Mouse (Mus musculus) myocyte (in vitro differentiated cells): ENCODE measurements around the gene Nmur1. TPM values are rescaled to one million over a fixed set of nuclear protein-coding genes. Genes with fewer than 3 reads are reported as not detected.

Experiments
- H3K27me3 ChIP-seq: one replicate; pipeline ENCODE4 v1.6.1; 2011; ENCODE audit not compliant: control insufficient read depth, insufficient read depth, insufficient read length
- H3K36me3 ChIP-seq: one replicate; pipeline ENCODE4 v1.6.1; 2011; ENCODE audit not compliant: control insufficient read depth, insufficient read depth
- H3K4me2 ChIP-seq: one replicate; pipeline ENCODE4 v1.6.1; 2011; ENCODE audit warnings: low read depth, control low read depth
- H3K4me3 ChIP-seq: one replicate; pipeline ENCODE4 v1.5.1; 2011; ENCODE audit warnings: mild to moderate bottlenecking, control low read depth, moderate library complexity
- H3K79me2 ChIP-seq: one replicate; pipeline ENCODE4 v1.6.1; 2011; ENCODE audit not compliant: control insufficient read depth, insufficient read depth
- H3ac ChIP-seq: one replicate; pipeline ENCODE4 v1.6.1; 2011; ENCODE audit not compliant: control insufficient read depth, insufficient read length
- CEBPB ChIP-seq: IDR thresholded peaks from 2 replicates; pipeline ENCODE4 v1.6.1; 2011; ENCODE audit warnings: mild to moderate bottlenecking, moderate library complexity; ENCODE audit not compliant: poor library complexity, insufficient read depth, severe bottlenecking
- E2F4 ChIP-seq: IDR thresholded peaks from one replicate; pipeline ENCODE4 v1.6.1; 2011; ENCODE audit warnings: mild to moderate bottlenecking, control low read depth, moderate library complexity; ENCODE audit not compliant: insufficient read depth
- MAX ChIP-seq: IDR thresholded peaks from one replicate; pipeline ENCODE4 v1.6.1; 2011; ENCODE audit warnings: low read depth, mild to moderate bottlenecking, control low read depth
- MYOD1 ChIP-seq, 3 experiments: IDR thresholded peaks; one replicate each; pipeline ENCODE4 v1.6.1; 2011; ENCODE audit warnings: control low read depth in 2 of 3, low read depth in 2 of 3, mild to moderate bottlenecking in 2 of 3, moderate library complexity in 1 of 3; ENCODE audit not compliant: insufficient read length in 2 of 3, control insufficient read depth in 1 of 3
- MYOG ChIP-seq, 3 experiments: IDR thresholded peaks; one replicate each; pipeline ENCODE4 v1.6.1; 2011; ENCODE audit warnings: control low read depth in 2 of 3, low read depth in 2 of 3, mild to moderate bottlenecking in 2 of 3; ENCODE audit not compliant: insufficient read length in 2 of 3, control insufficient read depth in 1 of 3, insufficient read depth in 1 of 3
- POLR2A ChIP-seq: IDR thresholded peaks from one replicate; pipeline ENCODE4 v1.6.1; 2011; ENCODE audit warnings: low read depth, mild to moderate bottlenecking, control low read depth, moderate library complexity; ENCODE audit not compliant: insufficient read length
- POLR2AphosphoS2 ChIP-seq: IDR thresholded peaks from one replicate; pipeline ENCODE4 v1.6.1; 2011; ENCODE audit warnings: low read depth, control low read depth; ENCODE audit not compliant: insufficient read length
- REST ChIP-seq: IDR thresholded peaks from one replicate; pipeline ENCODE4 v1.6.1; 2011; ENCODE audit warnings: mild to moderate bottlenecking, control low read depth, moderate library complexity; ENCODE audit not compliant: insufficient read depth, insufficient read length
- SRF ChIP-seq: IDR thresholded peaks from one replicate; pipeline ENCODE4 v1.6.1; 2011; ENCODE audit warnings: low read depth; ENCODE audit not compliant: control insufficient read depth, insufficient read length
- TCF12 ChIP-seq: IDR thresholded peaks from one replicate; pipeline ENCODE4 v1.6.1; 2011; ENCODE audit warnings: mild to moderate bottlenecking, control low read depth; ENCODE audit not compliant: poor library complexity, insufficient read depth, severe bottlenecking
- TCF3 ChIP-seq: IDR thresholded peaks from one replicate; pipeline ENCODE4 v1.6.1; 2011; ENCODE audit warnings: low read depth, control low read depth; ENCODE audit not compliant: insufficient read length
- USF1 ChIP-seq: IDR thresholded peaks from one replicate; pipeline ENCODE4 v1.6.1; 2011; ENCODE audit warnings: low read depth, mild to moderate bottlenecking, control low read depth, moderate library complexity
- polyA plus RNA-seq: library from polyadenylated mRNA; unstranded; fragments of >200 nt; fragmentation: generic; extraction: Trizol; gene quantifications from one replicate; pipeline ENCODE4 v1.2.1, GENCODE M21; 2012; ENCODE audit warnings: missing spikeins

Gene Nmur1
- polyA plus RNA-seq, 1 experiment, result not detected

DNA sequence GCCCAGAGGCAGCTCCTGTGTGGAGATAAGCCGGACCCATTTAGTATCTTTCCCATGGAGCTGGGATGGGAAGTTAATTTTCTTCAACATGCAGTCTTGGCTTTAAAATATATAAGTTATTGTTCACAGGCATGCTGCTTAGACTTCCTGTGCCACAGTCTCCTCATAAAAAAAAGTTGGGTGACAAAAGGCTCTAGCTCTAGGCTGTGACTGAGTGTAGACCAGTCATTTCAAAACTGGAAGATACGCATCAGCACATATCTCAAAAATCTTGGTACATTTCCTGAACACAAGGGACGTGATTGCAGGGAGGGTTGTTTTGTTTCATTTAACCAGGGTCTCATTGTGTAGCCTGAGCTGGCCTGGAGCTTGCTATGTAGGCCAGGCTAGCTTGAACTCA lies 31.8 kb downstream of the Nmur1 start:
- Histone ChIP-seq H3ac (no peak overlapping the region), H3K4me2 (no peak overlapping the region), H3K27me3 (no peaks in the 10 kb centered on the region), H3K4me3 (no peak overlapping the region), H3K79me2 (no peaks in the 10 kb centered on the region), H3K36me3 (no peaks in the 10 kb centered on the region)
- TF ChIP-seq POLR2A (no peak), POLR2AphosphoS2 (no peak), MAX (no peak), CEBPB (no peak), MYOG (IDR thresholded peaks at IDR 0.05; ENCODE audit: control insufficient read depth in 1 of 3, insufficient read depth in 1 of 3, insufficient read length in 2 of 3, low read depth in 2 of 3) (no peak), TCF12 (no peak)

- Histone ChIP-seq H3K4me3 (no peak overlapping the region), H3K79me2 (no peaks in the 10 kb centered on the region), H3ac (no peak overlapping the region), H3K4me2 (no peak overlapping the region), H3K27me3 (no peaks in the 10 kb centered on the region), H3K36me3 (no peaks in the 10 kb centered on the region)
- TF ChIP-seq POLR2AphosphoS2 (no peak), CEBPB (no peak), SRF (no peak), TCF3 (no peak), POLR2A (no peak), MAX (no peak), TCF12 (no peak)
Measured at GRCm38 (mm10) chr1:86393219-86393618, 32.8 kb downstream of the Nmur1 start.

- no peak overlapping the region for H3K4me2 ChIP-seq
- TF ChIP-seq TCF12 (no peak), POLR2AphosphoS2 (no peak), SRF (no peak), MYOD1 (IDR thresholded peaks at IDR 0.05; ENCODE audit: control insufficient read depth in 1 of 3, insufficient read length in 2 of 3, low read depth in 2 of 3) (no peak), USF1 (no peak), MYOG (IDR thresholded peaks at IDR 0.05; ENCODE audit: control insufficient read depth in 1 of 3, insufficient read depth in 1 of 3, insufficient read length in 2 of 3, low read depth in 2 of 3) (no peak), POLR2A (no peak), TCF3 (no peak), E2F4 (no peak), REST (no peak), CEBPB (no peak), MAX (no peak)
- peaks cover 13% of the 10 kb centered on the region for H3K27me3 ChIP-seq
- no peaks in the 10 kb centered on the region for H3K36me3 ChIP-seq
- no peak overlapping the region for H3K4me3 ChIP-seq
- no peaks in the 10 kb centered on the region for H3K79me2 ChIP-seq
- H3ac ChIP-seq, result no peak overlapping the region
Measured at GRCm38 (mm10) chr1:86391425-86391824, 34.6 kb downstream of the Nmur1 start.

DNA sequence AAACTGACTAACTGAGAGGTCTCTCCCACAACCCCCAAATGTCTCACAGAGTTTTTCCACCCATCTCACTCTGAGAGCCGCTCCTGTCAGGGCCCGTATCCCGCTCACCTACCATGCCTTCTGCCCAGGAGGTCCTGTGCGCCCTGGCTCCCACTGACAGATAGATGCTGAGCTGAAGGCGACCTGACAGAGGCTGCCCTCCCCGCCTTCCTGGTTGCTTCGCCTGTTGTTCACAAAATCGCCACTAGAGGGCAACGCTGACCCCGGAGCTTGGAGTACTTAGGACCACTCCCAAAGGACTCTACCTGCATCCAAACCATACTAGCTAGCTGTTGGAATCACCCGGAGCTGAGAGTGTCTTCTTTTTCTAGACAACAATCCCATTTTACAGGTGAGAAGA lies 36.8 kb downstream of the Nmur1 start:
- TF ChIP-seq POLR2AphosphoS2 (no peak), POLR2A (no peak), TCF12 (no peak), CEBPB (no peak), TCF3 (no peak), MYOG (IDR thresholded peaks at IDR 0.05; ENCODE audit: control insufficient read depth in 1 of 3, insufficient read depth in 1 of 3, insufficient read length in 2 of 3, low read depth in 2 of 3) (no peak), SRF (no peak), MAX (no peak), REST (no peak), MYOD1 (IDR thresholded peaks at IDR 0.05; ENCODE audit: control insufficient read depth in 1 of 3, insufficient read length in 2 of 3, low read depth in 2 of 3) (no peak), E2F4 (no peak), USF1 (no peak)
- Histone ChIP-seq H3K4me3 (no peak overlapping the region), H3K27me3 (peaks cover 16% of the 10 kb centered on the region), H3ac (no peak overlapping the region), H3K4me2 (no peak overlapping the region), H3K79me2 (no peaks in the 10 kb centered on the region), H3K36me3 (no peaks in the 10 kb centered on the region)

DNA sequence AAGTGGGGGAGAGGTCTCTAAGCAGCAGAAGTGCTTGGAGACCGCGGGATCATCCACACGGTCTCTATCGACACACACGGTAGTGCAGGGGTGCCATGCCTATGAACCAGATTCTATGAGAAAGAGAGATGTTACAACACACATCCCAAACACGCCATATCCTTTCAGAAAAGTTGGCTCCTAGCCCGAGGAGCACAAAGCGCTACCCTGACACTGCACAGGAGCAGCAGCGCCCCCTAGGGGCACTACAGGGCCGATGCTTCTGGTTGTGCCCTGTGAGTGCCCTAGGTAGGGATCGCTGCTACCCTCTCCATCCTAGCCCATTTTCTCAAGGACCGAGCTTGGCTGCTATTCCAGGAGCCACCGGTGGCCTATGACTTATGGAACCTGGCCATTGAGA lies 45.0 kb downstream of the Nmur1 start:
- no peaks in the 10 kb centered on the region for H3K36me3 ChIP-seq
- no peak overlapping the region for H3K4me3 ChIP-seq
- no peaks in the 10 kb centered on the region for H3K79me2 ChIP-seq
- TF ChIP-seq POLR2AphosphoS2, result no peak
- TF ChIP-seq SRF, result no peak
- H3ac ChIP-seq, result no peak overlapping the region
- no peak overlapping the region for H3K4me2 ChIP-seq
- H3K27me3 ChIP-seq, result peaks cover 6% of the 10 kb centered on the region
